Mouse (Mus musculus) layer of hippocampus, adult 18-20 months (tissue): ENCODE measurements at regions not wholly inside any gene's neighbourhood (a gene's known extent, or its start where the extent isn't known, plus 50 kb on each side); places are given as distances from the start of the nearest gene placed in this dataset.

Source experiments
- DNase-seq, 2 experiments: peaks; one replicate each; pipeline ENCODE4 v3.0.0; 2022; ENCODE audit warnings: low spot score in 2 of 2

- peak in 1 of 2 experiments; percentile 1 for DNase-seq
Measured at GRCm38 (mm10) chr10:29921658-29922057, 278.7 kb downstream of the Cenpw start.

GRCm38 (mm10) chr10:29897780-29898363, 302.5 kb downstream of the Cenpw start:
- peak; percentile 15 to 46 for DNase-seq

- DNase-seq: no peak
Measured at GRCm38 (mm10) chr10:29864566-29864965, 328.9 kb upstream of the Rspo3 start.

GRCm38 (mm10) chr10:29855749-29856313, 320.2 kb upstream of the Rspo3 start:
- peak in 1 of 2 experiments; percentile 3 for DNase-seq

GRCm38 (mm10) chr10:29852516-29852915, 316.8 kb upstream of the Rspo3 start:
- no peak for DNase-seq

GRCm38 (mm10) chr10:29824939-29825658, 289.4 kb upstream of the Rspo3 start:
- DNase-seq: no peak

- no peak for DNase-seq
Measured at GRCm38 (mm10) chr10:29824413-29824812, 288.7 kb upstream of the Rspo3 start.

GRCm38 (mm10) chr10:29823177-29823576, 287.5 kb upstream of the Rspo3 start:
- peak in 1 of 2 experiments; percentile 66 for DNase-seq

- DNase-seq: peak; percentile 27 to 83
Measured at GRCm38 (mm10) chr10:29803915-29804545, 268.4 kb upstream of the Rspo3 start.

DNA sequence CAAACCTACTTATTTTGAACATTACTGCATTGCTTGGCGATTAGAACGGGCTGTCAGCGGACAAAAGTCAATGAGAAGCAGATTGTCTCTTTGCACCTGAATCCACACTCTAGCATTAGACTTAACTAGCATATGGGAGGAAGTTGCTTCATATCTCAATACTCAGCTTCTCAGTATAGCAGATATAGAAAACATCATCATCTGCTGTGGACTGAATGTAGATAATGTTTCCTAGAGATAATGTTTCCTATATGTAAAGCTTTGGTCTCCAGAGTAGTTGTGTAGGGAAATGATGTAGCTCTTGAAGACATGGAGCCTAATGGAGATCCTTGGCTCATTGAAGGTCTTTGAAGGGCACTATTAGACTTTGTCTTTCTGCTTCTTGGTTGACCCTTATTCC, 267.0 kb upstream of the Rspo3 start:
- no peak for DNase-seq

- no peak for DNase-seq
Measured at GRCm38 (mm10) chr10:29794663-29795062, 259.0 kb upstream of the Rspo3 start.

GRCm38 (mm10) chr10:29786220-29786810, 250.6 kb upstream of the Rspo3 start:
- no peak for DNase-seq

GRCm38 (mm10) chr10:29736677-29737076, 201.0 kb upstream of the Rspo3 start:
- no peak for DNase-seq

- no peak for DNase-seq
Measured at GRCm38 (mm10) chr10:29725319-29725718, 189.7 kb upstream of the Rspo3 start.

GRCm38 (mm10) chr10:29710967-29711366, 175.3 kb upstream of the Rspo3 start:
- DNase-seq: no peak

- DNase-seq: no peak
Measured at GRCm38 (mm10) chr10:29708653-29709052, 173.0 kb upstream of the Rspo3 start.

DNA sequence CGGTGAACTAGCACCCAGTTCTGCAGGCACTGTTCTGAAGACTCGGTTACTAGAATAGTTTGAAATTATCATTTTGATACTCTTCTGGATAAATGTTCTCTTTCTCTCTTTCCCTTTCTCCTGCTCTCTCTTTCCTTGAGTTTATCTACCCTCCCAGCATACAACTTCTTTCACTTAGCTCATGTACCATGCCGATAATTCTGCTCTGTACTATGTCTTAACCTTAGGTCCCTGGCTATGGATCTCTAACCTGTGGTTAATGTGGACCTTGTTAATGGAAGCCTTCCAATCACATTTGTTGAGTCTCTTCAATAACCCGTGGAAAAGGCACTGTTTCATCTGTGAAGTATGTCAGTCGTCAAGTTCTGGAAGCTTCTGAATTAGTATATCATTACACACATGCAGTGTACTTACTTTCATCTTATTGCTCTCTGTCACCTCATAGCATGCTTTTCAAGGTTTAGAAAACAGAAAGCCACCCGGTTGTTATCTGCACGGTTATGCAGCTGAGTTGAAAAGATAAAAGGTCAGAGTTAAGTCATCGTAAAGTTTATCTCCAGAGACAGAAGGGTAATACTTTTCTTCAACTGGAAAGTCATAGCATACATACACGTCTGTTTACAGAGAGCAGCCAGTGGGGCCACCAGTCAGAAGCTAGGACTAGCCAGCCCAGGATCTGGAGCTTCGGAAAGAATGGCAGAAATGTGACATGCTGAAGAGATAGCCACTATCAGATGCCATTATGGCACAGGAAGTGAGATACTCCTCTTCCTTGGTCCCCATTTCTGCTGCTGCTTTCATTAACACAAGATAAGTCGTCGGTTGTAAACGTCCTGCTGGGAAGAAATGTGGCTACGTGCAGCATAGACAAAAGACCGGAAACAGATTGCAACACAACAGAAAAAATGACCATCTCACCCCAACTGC, 157.6 kb upstream of the Rspo3 start:
- DNase-seq: no peak

- DNase-seq: no peak
Measured at GRCm38 (mm10) chr10:29689529-29689928, 153.9 kb upstream of the Rspo3 start.

GRCm38 (mm10) chr10:29686982-29687381, 151.3 kb upstream of the Rspo3 start:
- DNase-seq: no peak

DNA sequence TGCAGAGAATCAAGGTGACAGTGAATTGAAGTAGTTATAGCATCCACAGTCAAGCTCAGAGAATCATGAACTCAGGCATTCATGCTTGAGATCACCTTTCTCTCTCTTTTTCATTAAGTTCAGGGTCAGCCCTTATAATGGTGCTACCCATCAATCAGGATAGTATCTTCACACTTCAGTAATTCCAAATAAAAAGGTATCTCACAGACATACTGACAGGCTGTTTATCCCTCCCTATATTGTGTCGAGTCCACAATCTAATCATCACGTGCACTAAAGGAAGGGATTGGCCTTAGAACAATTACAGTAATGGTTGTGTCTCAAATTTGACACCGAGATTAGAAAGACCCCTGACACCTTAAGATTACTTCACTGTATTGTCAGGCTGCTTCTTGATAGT, 138.7 kb upstream of the Rspo3 start:
- DNase-seq: no peak

- no peak for DNase-seq
Measured at GRCm38 (mm10) chr10:29661752-29662151, 126.1 kb upstream of the Rspo3 start.
